Mouse (Mus musculus): Measurements from ENCODE around the gene Gm10309. TPM values are rescaled to one million over a fixed set of nuclear protein-coding genes. Genes with fewer than 3 reads are reported as not detected.

Gene Gm10309
- polyA plus RNA-seq, 1 experiment from 2014 or later: 0.55 TPM

DNA sequence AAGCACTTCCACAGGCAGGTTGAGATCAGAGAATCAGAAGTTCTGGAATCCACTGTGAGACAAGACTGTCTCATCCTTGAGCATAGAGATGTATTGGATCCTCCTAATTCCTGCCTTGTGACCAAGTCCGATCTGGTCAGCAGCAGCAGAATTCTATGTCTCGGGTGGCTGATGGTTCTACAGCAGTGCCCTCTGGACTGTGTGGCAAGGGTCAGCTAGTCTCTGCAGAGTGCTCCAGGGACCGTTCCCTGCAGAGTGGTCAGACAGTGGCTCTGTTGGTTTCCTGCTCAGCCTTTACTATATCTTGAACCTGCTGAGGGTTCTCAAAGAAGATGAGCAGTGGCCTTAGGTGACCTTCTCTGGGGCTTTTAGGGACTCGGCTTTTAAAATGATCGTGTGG is 17.6 kb upstream of the Gm10309 start:
- no peaks in the 10 kb centered on the region for H3K4me1 ChIP-seq (replicated peaks; ENCODE audit: control insufficient read depth, insufficient read depth, low read length)
- H3K4me2 ChIP-seq (ENCODE audit: low read depth, low read length): no peak overlapping the region
- H3K4me3 ChIP-seq (ENCODE audit: low read length): no peak overlapping the region
- 84% methylated on average over 5 of the region's 5 CpGs for WGBS
- no peaks in the 10 kb centered on the region for H3K27me3 ChIP-seq (ENCODE audit: control insufficient read depth, insufficient read depth, low read depth, low read length)
- H3K9ac ChIP-seq (ENCODE audit: low read length): no peak overlapping the region
- H3K27ac ChIP-seq (ENCODE audit: low read length): no peak overlapping the region
- no peaks in the 10 kb centered on the region for H3K9me3 ChIP-seq (ENCODE audit: control insufficient read depth, low read length)
- no peaks in the 10 kb centered on the region for H3K36me3 ChIP-seq (ENCODE audit: control insufficient read depth, insufficient read depth, low read length)
- no peak for ATAC-seq (ENCODE audit: low read depth)

- no peak overlapping the region for H3K27ac ChIP-seq (ENCODE audit: low read length)
- no peaks in the 10 kb centered on the region for H3K36me3 ChIP-seq (ENCODE audit: control insufficient read depth, insufficient read depth, low read length)
- no peak for ATAC-seq (ENCODE audit: low read depth)
- H3K4me2 ChIP-seq (ENCODE audit: low read depth, low read length): no peak overlapping the region
- no peaks in the 10 kb centered on the region for H3K4me1 ChIP-seq (replicated peaks; ENCODE audit: control insufficient read depth, insufficient read depth, low read length)
- no peak overlapping the region for H3K9ac ChIP-seq (ENCODE audit: low read length)
- WGBS: 86% methylated on average over 11 of the region's 11 CpGs
- H3K27me3 ChIP-seq (ENCODE audit: control insufficient read depth, insufficient read depth, low read depth, low read length): no peaks in the 10 kb centered on the region
- H3K9me3 ChIP-seq (ENCODE audit: control insufficient read depth, low read length): no peaks in the 10 kb centered on the region
- H3K4me3 ChIP-seq (ENCODE audit: low read length): no peak overlapping the region
Measured at GRCm38 (mm10) chr17:86521252-86521651, 16.2 kb upstream of the Gm10309 start.

GRCm38 (mm10) chr17:86518604-86519003 is 13.6 kb upstream of the Gm10309 start:
- H3K9ac ChIP-seq (ENCODE audit: low read length): no peak overlapping the region
- H3K27ac ChIP-seq (ENCODE audit: low read length): no peak overlapping the region
- H3K36me3 ChIP-seq (ENCODE audit: control insufficient read depth, insufficient read depth, low read length): no peaks in the 10 kb centered on the region
- H3K4me3 ChIP-seq (ENCODE audit: low read length): no peak overlapping the region
- WGBS: 88% methylated on average over 7 of the region's 7 CpGs
- peaks cover 6% of the 10 kb centered on the region; the same call in 1 of the 2 replicates for H3K4me1 ChIP-seq (replicated peaks; ENCODE audit: control insufficient read depth, insufficient read depth, low read length)
- H3K4me2 ChIP-seq (ENCODE audit: low read depth, low read length): no peak overlapping the region
- H3K9me3 ChIP-seq (ENCODE audit: control insufficient read depth, low read length): no peaks in the 10 kb centered on the region
- ATAC-seq (ENCODE audit: low read depth): no peak
- H3K27me3 ChIP-seq (ENCODE audit: control insufficient read depth, insufficient read depth, low read depth, low read length): no peaks in the 10 kb centered on the region

GRCm38 (mm10) chr17:86516630-86517029 is 11.6 kb upstream of the Gm10309 start:
- no peak overlapping the region for H3K4me3 ChIP-seq (ENCODE audit: low read length)
- H3K27ac ChIP-seq (ENCODE audit: low read length): no peak overlapping the region
- 70% methylated on average over 5 of the region's 5 CpGs for whole genome bisulfite sequencing
- H3K9ac ChIP-seq (ENCODE audit: low read length): no peak overlapping the region
- H3K4me1 ChIP-seq (replicated peaks; ENCODE audit: control insufficient read depth, insufficient read depth, low read length): peaks cover 6% of the 10 kb centered on the region; the same call in 1 of the 2 replicates
- no peak overlapping the region for H3K4me2 ChIP-seq (ENCODE audit: low read depth, low read length)
- H3K36me3 ChIP-seq (ENCODE audit: control insufficient read depth, insufficient read depth, low read length): no peaks in the 10 kb centered on the region
- H3K9me3 ChIP-seq (ENCODE audit: control insufficient read depth, low read length): no peaks in the 10 kb centered on the region
- ATAC-seq (ENCODE audit: low read depth): no peak
- no peaks in the 10 kb centered on the region for H3K27me3 ChIP-seq (ENCODE audit: control insufficient read depth, insufficient read depth, low read depth, low read length)

GRCm38 (mm10) chr17:86514974-86515620 is 10.1 kb upstream of the Gm10309 start:
- peak overlapping the region; percentile 45; the same call in 1 of the 2 replicates for H3K27ac ChIP-seq (ENCODE audit: low read length)
- 31% methylated on average over 13 of the region's 13 CpGs for WGBS
- ATAC-seq (ENCODE audit: low read depth): peak; percentile 75

DNA sequence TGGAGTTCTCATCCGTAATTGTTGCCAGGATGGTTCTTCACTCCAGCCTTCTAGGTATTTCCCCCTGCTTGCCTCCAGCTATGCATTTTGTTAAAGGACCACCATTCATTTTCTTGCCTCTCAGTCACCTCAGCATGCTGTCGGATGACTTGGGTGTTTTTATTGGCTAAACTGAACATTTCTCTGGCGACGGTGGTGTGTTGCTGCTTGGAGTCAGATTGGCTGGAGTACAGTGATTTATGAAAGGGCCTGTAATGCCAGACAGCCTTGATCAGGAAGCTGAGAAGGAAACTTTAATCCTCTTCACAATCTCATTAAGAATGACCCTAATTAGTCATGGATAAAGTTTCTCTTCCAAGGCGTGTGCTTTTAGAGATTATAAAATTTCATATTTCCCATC is 4.8 kb upstream of the Gm10309 start:
- no peak overlapping the region for H3K9ac ChIP-seq (ENCODE audit: low read length)
- H3K4me1 ChIP-seq (replicated peaks; ENCODE audit: control insufficient read depth, insufficient read depth, low read length): peaks cover 10% of the 10 kb centered on the region
- ATAC-seq (ENCODE audit: low read depth): no peak
- H3K27ac ChIP-seq (ENCODE audit: low read length): no peak overlapping the region
- H3K4me3 ChIP-seq (ENCODE audit: low read length): no peak overlapping the region
- no peaks in the 10 kb centered on the region for H3K27me3 ChIP-seq (ENCODE audit: control insufficient read depth, insufficient read depth, low read depth, low read length)
- H3K4me2 ChIP-seq (ENCODE audit: low read depth, low read length): no peak overlapping the region
- H3K36me3 ChIP-seq (ENCODE audit: control insufficient read depth, insufficient read depth, low read length): no peaks in the 10 kb centered on the region
- no peaks in the 10 kb centered on the region for H3K9me3 ChIP-seq (ENCODE audit: control insufficient read depth, low read length)
- WGBS: 47% methylated on average over 5 of the region's 5 CpGs

More at GRCm38 (mm10) chr17:86514974-86515620, 10.1 kb upstream of the Gm10309 start:
- Histone ChIP-seq H3K36me3 (ENCODE audit: control insufficient read depth, insufficient read depth, low read length) (no peaks in the 10 kb centered on the region), H3K4me2 (ENCODE audit: low read depth, low read length) (no peak overlapping the region), H3K27me3 (ENCODE audit: control insufficient read depth, insufficient read depth, low read depth, low read length) (no peaks in the 10 kb centered on the region), H3K9me3 (ENCODE audit: control insufficient read depth, low read length) (no peaks in the 10 kb centered on the region), H3K4me1 (replicated peaks; ENCODE audit: control insufficient read depth, insufficient read depth, low read length) (peaks cover 6% of the 10 kb centered on the region; the same call in 1 of the 2 replicates), H3K9ac (ENCODE audit: low read length) (no peak overlapping the region), H3K4me3 (ENCODE audit: low read length) (no peak overlapping the region)

- no peak for ATAC-seq (ENCODE audit: low read depth)
- H3K9me3 ChIP-seq (ENCODE audit: control insufficient read depth, low read length): no peaks in the 10 kb centered on the region
- peaks cover 10% of the 10 kb centered on the region for H3K4me1 ChIP-seq (replicated peaks; ENCODE audit: control insufficient read depth, insufficient read depth, low read length)
- no peak overlapping the region for H3K27ac ChIP-seq (ENCODE audit: low read length)
- 81% methylated on average over 3 of the region's 3 CpGs for WGBS
- no peaks in the 10 kb centered on the region for H3K27me3 ChIP-seq (ENCODE audit: control insufficient read depth, insufficient read depth, low read depth, low read length)
- H3K36me3 ChIP-seq (ENCODE audit: control insufficient read depth, insufficient read depth, low read length): no peaks in the 10 kb centered on the region
- no peak overlapping the region for H3K9ac ChIP-seq (ENCODE audit: low read length)
- H3K4me3 ChIP-seq (ENCODE audit: low read length): no peak overlapping the region
- no peak overlapping the region for H3K4me2 ChIP-seq (ENCODE audit: low read depth, low read length)
Measured at GRCm38 (mm10) chr17:86508212-86508490, 3.1 kb upstream of the Gm10309 start.

DNA sequence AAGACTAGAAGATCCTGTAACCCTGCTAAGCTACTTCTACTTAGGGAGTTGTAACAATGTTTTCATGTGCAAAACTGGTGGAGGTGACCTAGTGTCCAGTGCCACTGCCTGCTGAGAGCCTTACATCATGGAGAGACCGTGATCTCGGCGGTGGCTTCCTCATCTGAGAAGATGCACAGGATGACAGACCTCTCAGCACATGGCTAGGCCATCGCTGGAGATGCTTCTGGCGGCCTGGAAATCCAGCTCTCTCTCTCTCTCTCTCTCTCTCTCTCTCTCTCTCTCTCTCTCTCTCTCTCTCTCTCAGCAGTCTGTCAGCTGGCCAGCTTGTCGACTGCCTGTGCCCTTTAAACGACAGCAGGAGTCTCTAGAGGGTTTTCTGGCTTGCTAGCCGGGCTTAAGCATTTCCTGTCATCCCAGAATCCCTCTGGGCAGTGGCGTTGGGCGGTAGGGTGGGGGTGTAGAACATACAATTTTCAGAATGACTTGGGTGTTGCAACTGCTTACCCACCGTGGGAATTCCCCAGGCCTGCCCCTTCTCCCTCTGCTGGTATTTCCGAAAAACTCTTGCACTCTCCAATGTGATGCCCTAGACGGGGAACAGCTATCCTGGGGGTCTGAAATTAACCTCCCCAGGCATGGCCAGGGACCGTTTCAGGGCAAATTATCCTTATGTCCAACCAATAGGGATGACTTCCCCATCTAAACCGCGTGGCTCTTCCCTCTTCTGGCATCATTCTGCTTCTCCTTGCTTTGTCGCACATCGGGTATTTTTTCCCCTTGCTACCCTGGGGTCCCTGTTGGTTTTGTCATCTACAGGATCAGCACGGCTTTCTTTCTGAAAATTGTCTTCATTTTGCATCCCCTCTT is 2.5 kb upstream of the Gm10309 start:
- H3K4me3 ChIP-seq (ENCODE audit: low read length): no peak overlapping the region
- ATAC-seq (ENCODE audit: low read depth): peak; percentile 50
- WGBS: 57% methylated on average over 19 of the region's 19 CpGs
- no peaks in the 10 kb centered on the region for H3K27me3 ChIP-seq (ENCODE audit: control insufficient read depth, insufficient read depth, low read depth, low read length)
- H3K4me1 ChIP-seq (replicated peaks; ENCODE audit: control insufficient read depth, insufficient read depth, low read length): peaks cover 10% of the 10 kb centered on the region
- H3K4me2 ChIP-seq (ENCODE audit: low read depth, low read length): no peak overlapping the region
- no peaks in the 10 kb centered on the region for H3K36me3 ChIP-seq (ENCODE audit: control insufficient read depth, insufficient read depth, low read length)
- peak overlapping the region; percentile 81 for H3K27ac ChIP-seq (ENCODE audit: low read length)
- no peaks in the 10 kb centered on the region for H3K9me3 ChIP-seq (ENCODE audit: control insufficient read depth, low read length)
- 0 out of 2 replicates have a peak overlapping the region, but pooled peaks have one; percentile 8 for H3K9ac ChIP-seq (ENCODE audit: low read length)

GRCm38 (mm10) chr17:86506881-86507280 is 1.8 kb upstream of the Gm10309 start:
- peak overlapping the region; percentile 81 for H3K27ac ChIP-seq (ENCODE audit: low read length)
- H3K4me1 ChIP-seq (replicated peaks; ENCODE audit: control insufficient read depth, insufficient read depth, low read length): peaks cover 10% of the 10 kb centered on the region
- H3K9ac ChIP-seq (ENCODE audit: low read length): no peak overlapping the region
- no peak overlapping the region for H3K4me3 ChIP-seq (ENCODE audit: low read length)
- no peaks in the 10 kb centered on the region for H3K36me3 ChIP-seq (ENCODE audit: control insufficient read depth, insufficient read depth, low read length)
- 41% methylated on average over 5 of the region's 5 CpGs for WGBS
- H3K27me3 ChIP-seq (ENCODE audit: control insufficient read depth, insufficient read depth, low read depth, low read length): no peaks in the 10 kb centered on the region
- H3K4me2 ChIP-seq (ENCODE audit: low read depth, low read length): no peak overlapping the region
- no peaks in the 10 kb centered on the region for H3K9me3 ChIP-seq (ENCODE audit: control insufficient read depth, low read length)
- no peak; the same call in 1 of the 2 replicates for ATAC-seq (ENCODE audit: low read depth)

Measured in lung, embryonic 16.5 days (tissue).